Mouse (Mus musculus) kidney, postnatal 10 days (tissue): Measurements from ENCODE around the gene Hs3st6.

Experiments
- DNase-seq: peaks from one replicate; pipeline ENCODE4 v3.0.0; 2021; ENCODE audit warnings: mixed read lengths

Gene Hs3st6

GRCm38 (mm10) chr17:24773241-24773640 is 20.5 kb downstream of the Hs3st6 start:
- DNase-seq = no peak

- DNase-seq = no peak
These were observed 22.4 kb downstream of the Hs3st6 start for GRCm38 (mm10) chr17:24775173-24775572.

DNA sequence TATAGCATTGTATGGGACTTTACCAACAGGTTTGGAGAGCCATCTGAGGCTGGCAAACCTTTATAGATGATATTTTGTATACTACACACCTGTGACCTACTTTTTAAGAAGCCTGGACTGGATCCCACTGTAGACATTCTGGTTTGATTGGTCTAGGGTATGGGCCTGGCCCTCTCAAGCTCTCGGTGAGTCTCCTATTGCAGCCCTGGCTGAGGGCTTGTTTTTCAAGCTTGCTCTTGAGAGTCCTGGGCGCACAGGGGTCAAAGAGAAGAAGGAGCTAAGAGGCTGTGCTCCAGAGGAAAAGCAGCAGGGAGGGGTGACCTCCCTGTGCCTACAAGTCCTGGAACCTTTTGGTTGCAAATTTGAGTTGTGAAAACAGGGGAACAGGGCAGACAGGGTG is 24.3 kb downstream of the Hs3st6 start:
- DNase-seq = no peak

GRCm38 (mm10) chr17:24780821-24781220 is 28.0 kb downstream of the Hs3st6 start:
- no peak for DNase-seq

DNA sequence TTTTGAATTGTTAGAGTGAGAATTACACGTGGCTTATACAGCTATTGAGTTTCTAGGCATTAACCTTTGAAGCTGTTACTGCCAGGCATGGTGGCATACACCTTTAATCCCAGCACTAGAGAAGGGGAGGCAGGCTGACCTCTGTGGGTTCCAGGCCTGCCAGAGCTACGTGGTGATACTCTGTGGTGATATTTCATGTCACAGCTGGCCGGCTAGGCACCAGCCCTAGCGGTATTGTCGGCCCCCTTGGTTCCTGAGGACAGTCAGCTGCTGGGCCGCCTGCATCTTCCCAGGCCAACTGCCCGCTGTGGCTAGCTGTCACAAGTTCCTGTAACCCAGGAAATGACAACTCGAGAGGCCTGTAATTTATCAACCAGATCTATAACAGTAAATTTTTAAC is 39.4 kb downstream of the Hs3st6 start:
- DNase-seq = no peak

DNA sequence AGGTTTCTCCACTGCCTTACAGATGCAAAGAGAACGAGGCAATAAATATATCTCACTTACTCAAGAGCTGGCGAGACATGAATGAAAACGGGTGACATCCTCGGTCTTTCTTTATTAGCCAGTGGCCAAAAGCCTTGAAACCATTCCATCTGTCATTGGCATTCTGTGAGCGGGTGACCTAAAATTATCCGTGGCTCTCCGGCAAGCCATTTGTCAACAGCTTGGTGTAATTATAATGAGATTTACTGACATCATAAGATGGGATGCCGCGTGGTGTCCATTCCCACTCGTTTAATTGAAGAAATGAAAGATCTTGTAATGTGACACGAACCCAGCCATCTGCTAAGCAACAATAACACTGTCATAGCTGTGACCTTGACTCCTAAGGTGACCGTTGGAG is 42.0 kb downstream of the Hs3st6 start:
- DNase-seq = no peak

DNA sequence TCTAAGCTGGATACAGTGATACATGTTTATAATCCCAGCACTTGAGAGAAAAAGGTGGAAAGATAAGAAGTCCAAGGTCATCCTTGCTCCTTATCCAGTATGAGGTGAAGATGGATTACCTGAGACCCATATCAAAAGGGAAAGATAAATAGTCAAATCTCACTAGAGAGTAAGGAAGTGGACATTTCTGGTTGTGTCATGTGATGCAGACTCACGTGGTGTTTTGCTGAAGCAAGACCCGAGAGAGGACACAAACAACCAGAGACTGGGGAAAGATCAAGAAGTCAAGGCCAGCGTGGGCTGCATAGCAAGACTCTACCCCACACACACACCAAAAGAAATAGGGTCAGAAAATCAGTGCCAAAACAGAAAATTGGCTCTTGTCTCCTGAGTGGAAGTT is 44.2 kb downstream of the Hs3st6 start:
- DNase-seq = no peak

DNA sequence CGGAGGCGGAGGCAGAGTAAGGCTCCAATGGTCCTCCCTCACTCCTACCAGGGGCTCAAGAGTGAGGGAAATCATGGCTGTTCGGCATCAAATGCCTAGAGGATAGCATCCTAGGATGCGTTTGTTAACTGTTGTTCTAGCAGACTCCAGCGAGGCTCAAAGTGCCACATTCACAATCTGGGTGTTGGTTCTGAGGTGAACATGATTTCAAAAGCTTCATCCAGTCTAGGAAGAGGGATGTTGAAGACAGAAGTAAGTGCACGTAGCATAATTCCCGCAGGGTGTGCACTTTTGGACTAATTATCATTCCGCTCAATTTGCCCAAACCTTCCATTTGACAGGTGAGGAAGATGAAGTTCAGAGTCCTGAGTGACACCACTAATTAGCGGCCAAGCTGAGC is 45.4 kb downstream of the Hs3st6 start:
- no peak for DNase-seq

- no peak for DNase-seq
These were observed 46.7 kb downstream of the Hs3st6 start for GRCm38 (mm10) chr17:24799476-24799875.

DNA sequence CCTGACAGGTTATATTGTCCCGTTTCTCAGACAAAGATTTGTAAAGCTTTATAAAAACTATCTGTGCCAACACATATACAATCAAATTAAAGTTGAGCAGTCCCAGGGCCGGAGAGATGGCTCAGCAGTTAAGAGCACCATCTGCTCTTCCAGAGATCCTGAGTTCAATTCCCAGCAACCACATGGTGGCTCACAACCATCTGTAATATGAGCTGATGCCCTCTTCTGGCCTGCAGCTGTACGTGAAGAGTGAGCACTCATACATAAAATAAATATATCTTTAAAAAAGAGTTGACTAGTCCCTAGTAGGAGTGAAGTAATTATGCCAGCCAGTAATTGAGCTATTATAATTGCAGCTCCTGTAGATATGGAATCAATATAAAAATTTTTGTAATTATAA is 47.7 kb downstream of the Hs3st6 start:
- no peak for DNase-seq

DNA sequence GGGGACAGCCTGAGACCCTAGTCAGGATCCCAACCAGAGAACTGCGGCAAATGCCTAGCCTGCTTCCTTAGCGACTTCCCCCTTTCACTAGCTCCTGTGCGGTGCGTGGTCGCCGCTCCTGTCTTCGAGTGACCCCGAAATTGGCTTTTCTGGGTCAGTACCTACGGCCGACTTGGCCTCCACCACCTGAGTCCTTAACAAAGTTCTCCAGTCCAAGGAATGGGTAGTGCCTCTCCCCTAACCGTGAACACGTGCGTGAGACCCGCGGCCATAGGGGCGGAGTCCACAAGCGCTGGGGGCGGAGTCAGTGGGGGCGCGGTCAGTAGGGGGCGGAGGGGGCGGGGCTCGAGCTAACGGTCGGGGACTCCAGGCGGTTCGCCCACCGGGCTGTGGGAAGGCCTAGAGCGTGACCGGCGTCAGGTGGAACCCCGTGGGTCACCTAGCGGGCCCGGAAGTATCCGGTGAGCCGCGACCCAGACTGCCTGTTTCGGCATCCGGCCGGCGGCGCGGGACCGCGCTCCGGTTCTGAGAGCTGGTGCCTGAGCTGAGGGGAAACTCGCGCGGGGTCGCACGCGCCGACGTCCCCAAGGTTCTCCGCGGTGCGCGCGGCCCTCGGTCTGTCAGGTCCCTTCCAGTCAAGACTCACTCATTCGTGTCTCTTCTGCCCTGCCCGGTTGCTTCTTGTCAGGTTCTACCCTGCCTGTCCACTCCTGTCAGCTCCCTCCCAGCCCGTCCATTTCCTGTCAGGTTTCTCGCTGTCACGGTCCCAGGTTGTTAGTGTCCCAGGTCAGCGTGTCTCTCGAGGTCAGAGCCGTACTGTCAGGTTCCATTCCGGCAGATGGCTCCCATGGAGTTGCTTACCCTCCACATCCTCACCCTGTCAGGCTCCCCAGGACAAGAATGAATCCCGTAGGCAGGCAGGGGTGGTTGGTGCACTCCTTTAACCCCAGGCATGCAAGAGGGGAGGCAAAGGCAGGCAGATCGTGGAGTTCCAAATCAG is 51.5 kb downstream of the Hs3st6 start, which contains the start of gene Meiob:
Gene Meiob (plus strand): TSS at position 338 of the 1,000 bp plus-strand sequence.
- DNase-seq = peak; percentile 86
